Mouse (Mus musculus) lung, adult 2 months (tissue): ENCODE results near the gene Tlcd2. TPM values are rescaled to one million over a fixed set of nuclear protein-coding genes. Genes with fewer than 3 reads are reported as not detected.

ENCODE experiments used
- DNase-seq: peaks from one replicate; pipeline ENCODE4 v3.0.0; 2022
- H3K4me1 ChIP-seq: fragments of 200-500 bp; 2 replicates; pipeline ENCODE4 v1.6.1; 2011; ENCODE audit warnings: low read length; ENCODE audit not compliant: control insufficient read depth, insufficient read depth
- H3K4me3 ChIP-seq: fragments of 200-500 bp; replicated peaks from 2 replicates; pipeline ENCODE3; 2011; ENCODE audit warnings: low read depth, mild to moderate bottlenecking, control low read depth, low read length; ENCODE audit errors: extremely low read depth
- CTCF ChIP-seq: fragments of 200-500 bp; IDR thresholded peaks from 2 replicates; pipeline ENCODE4 v1.5.1; 2011; ENCODE audit warnings: mild to moderate bottlenecking, low read length, control low read depth; ENCODE audit not compliant: insufficient read depth
- POLR2A ChIP-seq: fragments of 200-500 bp; IDR thresholded peaks from 2 replicates; pipeline ENCODE4 v1.6.1; 2011; ENCODE audit warnings: low read depth, mild to moderate bottlenecking, control low read depth, low read length, borderline replicate concordance; ENCODE audit errors: extremely low read depth
- WGBS: fragments of 180-500 bp; shearing (Covaris S2); methylation state at CpG from one replicate; pipeline ENCODE4 v1.1.7; 2018; 5-methylcytosine and 5-hydroxymethylcytosine counted together
- polyA plus RNA-seq: library from polyadenylated mRNA; depleted of rRNA; stranded (reverse); fragments of >200 nt; gene quantifications from 2 replicates; pipeline ENCODE4 v1.2.3, GENCODE M21; 2012

Tlcd2 gene
- polyA plus RNA-seq, 1 experiment = 29.6 TPM

- 16% methylated on average over 3 of the region's 3 CpGs for WGBS
- no peak for DNase-seq
- TF ChIP-seq CTCF (peak; percentile 32; the same call in 1 of the 2 replicates), POLR2A (no peak)
- Histone ChIP-seq H3K4me1 (peaks cover 24% of the 10 kb centered on the region), H3K4me3 (no peak overlapping the region)
These were observed 3.3 kb upstream of the Tlcd2 start for GRCm38 (mm10) chr11:75458169-75458568.

GRCm38 (mm10) chr11:75458628-75459041, 2.9 kb upstream of the Tlcd2 start:
- TF ChIP-seq POLR2A = no peak
- TF ChIP-seq CTCF = no peak
- WGBS = 50% methylated on average over 8 of the region's 8 CpGs
- H3K4me1 ChIP-seq = peaks cover 26% of the 10 kb centered on the region
- no peak for DNase-seq
- no peak overlapping the region for H3K4me3 ChIP-seq

GRCm38 (mm10) chr11:75459141-75459711, 2.3 kb upstream of the Tlcd2 start:
- Histone ChIP-seq H3K4me3 (no peak overlapping the region), H3K4me1 (peaks cover 22% of the 10 kb centered on the region)
- no peak for DNase-seq
- WGBS = 37% methylated on average over 5 of the region's 5 CpGs
- no peak for TF ChIP-seq POLR2A
- no peak for TF ChIP-seq CTCF

- H3K4me3 ChIP-seq = no peak overlapping the region
- TF ChIP-seq POLR2A (no peak), CTCF (no peak)
- no peak for DNase-seq
- 11% methylated on average over 5 of the region's 5 CpGs for WGBS
- H3K4me1 ChIP-seq = peaks cover 22% of the 10 kb centered on the region
These were observed 1.8 kb upstream of the Tlcd2 start for GRCm38 (mm10) chr11:75459751-75460102.

- WGBS = 2% methylated on average over 19 of the region's 19 CpGs
- Histone ChIP-seq H3K4me1 (peaks cover 20% of the 10 kb centered on the region), H3K4me3 (peak overlapping the region; percentile 71)
- TF ChIP-seq POLR2A (peak; percentile 28; the same call in 1 of the 2 replicates), CTCF (no peak)
- DNase-seq = peak; percentile 88
These were observed 1.2 kb upstream of the Tlcd2 start for GRCm38 (mm10) chr11:75460103-75460843.

GRCm38 (mm10) chr11:75461743-75462252, 283 bp downstream of the Tlcd2 start:
- H3K4me3 ChIP-seq = peak overlapping the region; percentile 83
- no peak for TF ChIP-seq CTCF
- peak; percentile 44; the same call in 1 of the 2 replicates for TF ChIP-seq POLR2A
- no peak for DNase-seq
- WGBS = 2% methylated on average over 29 of the region's 30 CpGs
- H3K4me1 ChIP-seq = peaks cover 19% of the 10 kb centered on the region

- DNase-seq = peak; percentile 78
- TF ChIP-seq POLR2A (peak; percentile 35; the same call in 1 of the 2 replicates), CTCF (no peak)
- H3K4me1 ChIP-seq = peaks cover 19% of the 10 kb centered on the region
- peak overlapping the region; percentile 83 for H3K4me3 ChIP-seq
- 4% methylated on average over 14 of the region's 16 CpGs for WGBS
These were observed 803 bp downstream of the Tlcd2 start for GRCm38 (mm10) chr11:75462253-75462783.

- DNase-seq = peak; percentile 86
- 6% methylated on average over 9 of the region's 9 CpGs for WGBS
- no peak for TF ChIP-seq CTCF
- TF ChIP-seq POLR2A = peak; percentile 29; the same call in 1 of the 2 replicates
These were observed 1.4 kb downstream of the Tlcd2 start for GRCm38 (mm10) chr11:75462865-75463336.

GRCm38 (mm10) chr11:75463624-75464023, 2.1 kb downstream of the Tlcd2 start:
- H3K4me3 ChIP-seq = no peak overlapping the region

More at GRCm38 (mm10) chr11:75462865-75463336, 1.4 kb downstream of the Tlcd2 start:
- peaks cover 23% of the 10 kb centered on the region for H3K4me1 ChIP-seq
- H3K4me3 ChIP-seq = peak overlapping the region; percentile 83

More at GRCm38 (mm10) chr11:75463624-75464023, 2.1 kb downstream of the Tlcd2 start:
- no peak for TF ChIP-seq POLR2A
- TF ChIP-seq CTCF = no peak
- no peak for DNase-seq
- peaks cover 23% of the 10 kb centered on the region for H3K4me1 ChIP-seq
- 61% methylated on average over 4 of the region's 4 CpGs for WGBS
